Mouse (Mus musculus) bone marrow macrophage, adult 2 months (primary cell): ENCODE results near the gene 9130213A22Rik.

Experiments
- CTCF ChIP-seq: IDR thresholded peaks from 2 replicates; pipeline ENCODE4 v1.5.1; 2012; ENCODE audit warnings: low read depth, mild to moderate bottlenecking, low read length, moderate library complexity
- POLR2A ChIP-seq: IDR thresholded peaks from 2 replicates; pipeline ENCODE4 v1.6.1; 2012; ENCODE audit warnings: mild to moderate bottlenecking, low read depth, low read length, borderline replicate concordance

DNA sequence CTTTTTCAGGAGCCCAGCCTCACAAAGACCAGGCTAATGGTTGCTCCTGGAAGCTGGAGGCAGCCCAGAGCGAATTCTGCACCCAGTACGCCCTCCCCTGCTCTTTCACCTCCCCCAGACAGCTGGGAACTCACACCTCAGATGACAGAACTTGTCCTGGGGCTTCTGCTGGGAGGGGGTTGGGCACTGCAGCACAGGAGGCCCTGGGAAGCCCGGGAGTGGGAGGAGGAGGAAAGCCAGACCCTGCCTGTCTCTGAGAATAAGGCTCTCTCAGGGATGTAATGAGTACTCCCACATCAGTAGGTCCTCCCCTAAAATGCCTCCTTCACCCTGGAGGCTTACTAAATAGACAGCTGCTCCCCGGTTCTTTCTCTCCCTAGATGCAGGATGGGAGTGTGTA lies 35.3 kb downstream of the 9130213A22Rik start:
- no peak for TF ChIP-seq CTCF
- TF ChIP-seq POLR2A: no peak
